Mouse (Mus musculus): ENCODE measurements around the gene Sftpd. TPM values are rescaled to one million over a fixed set of nuclear protein-coding genes. Genes with fewer than 3 reads are reported as not detected.

Sftpd gene
- not detected in 2 replicates for polyA plus RNA-seq (2016; fragmentation: Nextera tagmentation; extraction: Ambion mirVana)

GRCm38 (mm10) chr14:41185059-41185821 is at the start of gene Sftpd:
TSS of gene Sftpd (minus strand) at chr14:41185149.
- WGBS = 87% methylated on average over 4 of the region's 4 CpGs

DNA sequence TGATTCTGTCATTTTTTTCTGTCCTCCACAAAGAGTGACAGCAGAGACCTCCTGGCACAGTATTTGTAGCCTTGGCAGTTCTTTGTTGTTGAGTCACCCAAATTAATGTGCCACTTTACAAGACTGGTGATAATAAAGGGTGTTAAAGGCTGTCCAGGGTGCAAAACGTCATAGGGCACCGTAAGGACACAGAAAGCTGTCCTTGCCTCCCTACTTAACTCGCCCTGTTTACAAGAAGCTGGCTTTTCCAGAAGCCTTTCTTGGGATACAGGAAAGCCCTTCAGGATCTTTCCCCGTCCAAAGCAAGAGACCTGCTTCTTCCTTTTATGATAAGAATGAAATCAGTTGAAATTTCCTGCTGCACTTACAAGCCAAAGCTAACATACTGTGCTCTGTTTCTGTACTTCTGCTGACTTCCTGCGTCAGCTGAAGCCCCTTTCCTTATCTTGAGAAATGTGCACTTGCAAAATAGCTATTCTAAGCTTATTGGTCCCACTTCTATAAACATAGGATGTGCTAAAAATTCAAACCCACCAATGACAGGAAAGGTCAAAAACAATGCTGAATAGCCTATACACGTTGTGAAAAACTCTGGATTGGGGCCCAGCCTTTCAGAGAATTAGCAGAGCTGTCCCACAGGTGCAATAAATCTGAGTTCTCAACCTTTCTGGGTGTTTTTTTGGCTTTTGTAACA is 13.2 kb upstream of the Sftpd start:
- no peak for DNase-seq (ENCODE audit: low spot score)
- no peaks in the 10 kb centered on the region for H3K27me3 ChIP-seq (ENCODE audit: low read depth, poor library complexity, severe bottlenecking)
- no peaks in the 10 kb centered on the region for H3K4me1 ChIP-seq
- no peak overlapping the region for H3K4me3 ChIP-seq
- no peaks in the 10 kb centered on the region for H3K9me3 ChIP-seq (replicated peaks)
- H3K36me3 ChIP-seq = no peaks in the 10 kb centered on the region
- no peak overlapping the region for H3K27ac ChIP-seq
- WGBS = 68% methylated on average over 6 of the region's 6 CpGs

More at GRCm38 (mm10) chr14:41185059-41185821, at the start of gene Sftpd:
- Histone ChIP-seq H3K27me3 (ENCODE audit: low read depth, poor library complexity, severe bottlenecking) (no peaks in the 10 kb centered on the region), H3K4me3 (no peak within 1 kb of the TSS), H3K27ac (no peak within 1 kb of the TSS), H3K36me3 (no peaks in the 10 kb centered on the region), H3K4me1 (no peaks in the 10 kb centered on the region), H3K9me3 (replicated peaks) (no peaks in the 10 kb centered on the region)
- no peak for DNase-seq (ENCODE audit: low spot score)

DNA sequence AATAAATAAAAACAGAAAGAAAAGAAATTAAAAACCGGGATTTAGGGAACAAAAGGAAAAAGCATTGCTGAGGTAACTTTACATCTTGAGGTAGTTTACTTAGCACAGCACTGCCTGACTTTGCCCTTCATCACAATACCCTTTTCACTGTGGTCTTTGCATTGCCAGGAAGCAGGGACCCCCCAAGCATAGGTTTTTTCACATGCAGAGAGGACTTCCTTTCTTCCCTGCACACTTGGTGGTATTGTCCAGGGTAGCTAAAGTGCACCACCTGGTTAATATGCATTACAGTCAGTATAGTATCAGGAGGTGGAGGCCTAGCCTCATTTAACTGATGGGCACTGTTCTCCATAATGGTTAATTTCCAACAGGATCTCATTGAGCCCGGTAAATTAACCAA is 4.5 kb upstream of the Sftpd start:
- no peak for DNase-seq (ENCODE audit: low spot score)
- Histone ChIP-seq H3K9me3 (replicated peaks) (0 out of 2 replicates have a peak, but pooled peaks cover 3% of the 10 kb centered on the region), H3K36me3 (no peaks in the 10 kb centered on the region), H3K4me3 (no peak overlapping the region), H3K27ac (no peak overlapping the region), H3K27me3 (ENCODE audit: low read depth, poor library complexity, severe bottlenecking) (no peaks in the 10 kb centered on the region), H3K4me1 (no peaks in the 10 kb centered on the region)
- WGBS = 79% methylated on average over 2 of the region's 2 CpGs

DNA sequence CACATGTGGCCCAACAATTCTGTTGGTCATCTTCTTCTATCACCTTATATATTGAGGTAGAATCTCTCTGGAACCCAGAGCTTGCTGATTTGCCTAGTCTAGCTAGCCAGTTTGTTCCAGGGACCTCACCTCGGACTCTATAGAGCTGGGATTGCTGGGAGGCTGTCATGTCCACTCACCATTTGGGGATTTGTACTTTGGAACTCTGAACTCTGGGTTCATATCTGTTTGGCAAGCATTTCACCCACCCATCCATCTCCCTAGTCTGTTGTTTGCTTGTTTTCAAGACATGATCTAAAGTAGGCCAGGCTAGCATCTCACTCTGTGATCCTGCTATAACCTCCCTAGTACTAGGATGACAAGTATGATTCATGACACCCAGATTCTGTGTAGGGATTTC is 10.1 kb downstream of the Sftpd start:
- H3K9me3 ChIP-seq (replicated peaks) = no peaks in the 10 kb centered on the region
- no peak overlapping the region for H3K27ac ChIP-seq
- no peaks in the 10 kb centered on the region for H3K4me1 ChIP-seq
- WGBS = 87% methylated on average over 1 of the region's 1 CpGs
- no peaks in the 10 kb centered on the region for H3K27me3 ChIP-seq (ENCODE audit: low read depth, poor library complexity, severe bottlenecking)
- DNase-seq (ENCODE audit: low spot score) = no peak
- H3K36me3 ChIP-seq = no peaks in the 10 kb centered on the region
- H3K4me3 ChIP-seq = no peak overlapping the region

GRCm38 (mm10) chr14:41170514-41170913 is 14.4 kb downstream of the Sftpd start:
- Histone ChIP-seq H3K27me3 (ENCODE audit: low read depth, poor library complexity, severe bottlenecking) (no peaks in the 10 kb centered on the region), H3K9me3 (replicated peaks) (no peaks in the 10 kb centered on the region), H3K36me3 (no peaks in the 10 kb centered on the region), H3K4me1 (no peaks in the 10 kb centered on the region), H3K27ac (no peak overlapping the region), H3K4me3 (no peak overlapping the region)
- 89% methylated on average over 2 of the region's 2 CpGs for WGBS
- DNase-seq (ENCODE audit: low spot score) = no peak

DNA sequence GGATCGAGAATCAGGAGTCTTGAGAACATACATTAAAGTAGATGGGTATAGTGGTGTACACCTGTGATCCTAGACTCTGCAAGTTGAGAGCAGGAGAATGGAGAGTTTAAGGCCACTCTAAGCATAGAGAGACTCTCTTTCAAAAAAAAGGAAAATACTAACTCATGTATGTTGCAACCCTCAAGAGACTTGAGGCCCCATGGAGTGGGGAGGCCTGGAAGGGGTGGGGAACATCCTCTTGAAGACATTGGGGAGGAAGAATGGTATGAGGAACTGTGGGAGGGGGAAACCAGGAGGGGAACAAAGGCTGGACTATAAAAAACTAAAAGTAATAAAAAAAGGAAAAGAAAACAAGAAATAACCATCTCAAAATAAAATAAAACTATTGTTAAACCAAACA is 16.4 kb downstream of the Sftpd start:
- no peak overlapping the region for H3K27ac ChIP-seq
- no peak for DNase-seq (ENCODE audit: low spot score)
- no peaks in the 10 kb centered on the region for H3K4me1 ChIP-seq
- no peaks in the 10 kb centered on the region for H3K27me3 ChIP-seq (ENCODE audit: low read depth, poor library complexity, severe bottlenecking)
- H3K36me3 ChIP-seq = no peaks in the 10 kb centered on the region
- H3K9me3 ChIP-seq (replicated peaks) = no peaks in the 10 kb centered on the region
- no peak overlapping the region for H3K4me3 ChIP-seq
- 95% methylated on average over 1 of the region's 1 CpGs for WGBS

- 77% methylated on average over 5 of the region's 5 CpGs for WGBS
- Histone ChIP-seq H3K36me3 (no peaks in the 10 kb centered on the region), H3K27me3 (ENCODE audit: low read depth, poor library complexity, severe bottlenecking) (no peaks in the 10 kb centered on the region), H3K9me3 (replicated peaks) (no peaks in the 10 kb centered on the region), H3K27ac (no peak overlapping the region), H3K4me1 (no peaks in the 10 kb centered on the region), H3K4me3 (no peak overlapping the region)
- no peak for DNase-seq (ENCODE audit: low spot score)
These were observed 17.7 kb downstream of the Sftpd start for GRCm38 (mm10) chr14:41167278-41167677.

DNA sequence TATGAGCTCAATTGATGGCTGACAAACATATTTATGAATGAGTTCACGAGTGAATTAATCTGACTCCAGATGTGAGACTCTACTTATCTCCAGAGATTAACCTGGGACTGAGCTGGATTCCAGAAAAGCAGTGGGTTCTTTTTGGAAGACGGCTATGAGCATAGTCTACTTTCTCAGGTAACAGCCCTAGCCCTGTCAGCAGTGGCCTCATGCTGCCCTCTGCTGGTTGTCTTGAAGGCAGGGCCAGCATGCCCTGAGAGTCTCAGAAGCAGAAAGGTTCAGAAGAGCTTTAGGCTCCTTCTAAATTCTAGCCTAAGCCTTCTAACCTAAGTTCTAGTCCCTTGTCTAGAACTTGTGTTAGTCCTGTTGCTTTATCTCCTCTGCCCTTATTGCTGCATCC is 22.3 kb downstream of the Sftpd start:
- Histone ChIP-seq H3K4me3 (no peak overlapping the region), H3K27ac (no peak overlapping the region), H3K4me1 (no peaks in the 10 kb centered on the region), H3K36me3 (no peaks in the 10 kb centered on the region), H3K27me3 (ENCODE audit: low read depth, poor library complexity, severe bottlenecking) (no peaks in the 10 kb centered on the region), H3K9me3 (replicated peaks) (no peaks in the 10 kb centered on the region)
- DNase-seq (ENCODE audit: low spot score) = peak; percentile 48
- 27% methylated on average over 2 of the region's 2 CpGs for WGBS

DNA sequence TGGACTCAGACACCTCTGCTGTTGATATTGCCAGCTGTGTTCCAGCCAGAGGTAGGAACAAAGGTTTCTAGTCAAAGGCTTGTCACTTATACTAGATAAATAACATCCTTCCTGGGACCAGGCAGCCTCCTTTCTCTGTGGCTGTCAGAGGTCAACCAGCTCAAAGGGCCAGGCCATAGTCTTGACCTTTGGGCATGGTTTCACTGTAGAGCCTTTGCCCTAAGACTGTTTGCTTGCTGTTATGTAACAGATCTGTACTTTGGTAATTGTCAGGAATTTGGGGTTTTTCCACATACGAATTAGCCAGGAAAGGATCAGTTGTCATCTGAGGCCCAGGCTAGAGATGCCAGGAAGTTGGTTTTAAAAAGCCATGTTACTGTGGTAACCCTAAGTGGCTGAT is 24.2 kb downstream of the Sftpd start:
- Histone ChIP-seq H3K36me3 (no peaks in the 10 kb centered on the region), H3K27me3 (ENCODE audit: low read depth, poor library complexity, severe bottlenecking) (no peaks in the 10 kb centered on the region), H3K9me3 (replicated peaks) (no peaks in the 10 kb centered on the region), H3K4me3 (no peak overlapping the region), H3K4me1 (no peaks in the 10 kb centered on the region), H3K27ac (no peak overlapping the region)
- no peak for DNase-seq (ENCODE audit: low spot score)
- WGBS = 36% methylated on average over 1 of the region's 1 CpGs

DNA sequence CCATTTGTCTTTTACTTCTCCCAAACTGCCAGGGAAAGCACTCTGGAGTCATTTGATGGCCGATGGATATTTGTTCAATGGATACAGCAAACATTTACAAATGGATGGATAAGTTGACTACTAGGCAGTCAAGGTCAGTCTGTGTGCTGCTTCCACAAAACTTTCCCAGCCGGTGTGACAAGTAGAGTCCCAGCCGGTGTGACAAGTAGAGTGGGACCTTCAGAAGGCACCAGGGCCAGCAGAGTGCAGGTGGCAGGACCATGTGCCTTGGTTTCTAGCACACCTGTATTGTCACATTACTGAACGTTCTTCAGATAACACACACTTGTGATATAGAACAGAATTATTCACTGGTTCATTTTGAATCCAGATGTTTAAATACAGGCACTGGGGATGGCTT is 24.9 kb downstream of the Sftpd start:
- H3K4me3 ChIP-seq = no peak overlapping the region
- no peaks in the 10 kb centered on the region for H3K36me3 ChIP-seq
- H3K9me3 ChIP-seq (replicated peaks) = no peaks in the 10 kb centered on the region
- H3K27me3 ChIP-seq (ENCODE audit: low read depth, poor library complexity, severe bottlenecking) = no peaks in the 10 kb centered on the region
- no peak overlapping the region for H3K27ac ChIP-seq
- H3K4me1 ChIP-seq = no peaks in the 10 kb centered on the region
- WGBS = 92% methylated on average over 4 of the region's 4 CpGs
- DNase-seq (ENCODE audit: low spot score) = no peak

GRCm38 (mm10) chr14:41151220-41151898 is 33.6 kb downstream of the Sftpd start, which contains the start of gene Mbl1:
TSS of gene Mbl1 (plus strand) at chr14:41151458.
- no peak within 1 kb of the TSS for H3K4me3 ChIP-seq
- no peaks in the 10 kb centered on the region for H3K4me1 ChIP-seq
- H3K36me3 ChIP-seq = no peaks in the 10 kb centered on the region
- H3K27ac ChIP-seq = no peak within 1 kb of the TSS
- no peaks in the 10 kb centered on the region for H3K27me3 ChIP-seq (ENCODE audit: low read depth, poor library complexity, severe bottlenecking)
- H3K9me3 ChIP-seq (replicated peaks) = no peaks in the 10 kb centered on the region
- DNase-seq (ENCODE audit: low spot score) = no peak
- 85% methylated on average over 7 of the region's 7 CpGs for WGBS

DNA sequence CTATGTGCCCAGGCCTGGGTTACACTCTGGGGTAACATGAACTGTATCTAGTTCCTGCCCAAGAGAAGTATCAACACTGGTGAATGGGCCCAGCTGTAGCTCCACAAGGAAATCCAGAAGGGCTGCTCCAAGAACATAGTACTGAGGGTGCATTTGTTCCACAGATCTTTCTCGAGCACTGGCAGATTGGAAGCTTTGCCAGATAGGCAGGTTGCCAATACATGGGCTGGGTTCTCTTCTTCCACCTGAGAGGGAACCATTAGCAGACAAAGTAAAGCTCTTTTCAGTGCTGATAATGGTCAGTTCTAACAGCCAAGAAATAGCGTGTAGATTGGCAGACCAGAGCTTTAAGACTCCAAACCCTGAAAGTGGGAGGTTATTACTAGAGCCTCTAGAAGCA is 37.6 kb downstream of the Sftpd start:
- no peak for DNase-seq (ENCODE audit: low spot score)
- no peaks in the 10 kb centered on the region for H3K4me1 ChIP-seq
- H3K36me3 ChIP-seq = no peaks in the 10 kb centered on the region
- no peak overlapping the region for H3K4me3 ChIP-seq
- 92% methylated on average over 2 of the region's 2 CpGs for WGBS
- H3K27ac ChIP-seq = no peak overlapping the region
- H3K9me3 ChIP-seq (replicated peaks) = no peaks in the 10 kb centered on the region
- H3K27me3 ChIP-seq (ENCODE audit: low read depth, poor library complexity, severe bottlenecking) = no peaks in the 10 kb centered on the region

GRCm38 (mm10) chr14:41146922-41147321 is 38.0 kb downstream of the Sftpd start:
- H3K27me3 ChIP-seq (ENCODE audit: low read depth, poor library complexity, severe bottlenecking) = no peaks in the 10 kb centered on the region
- 90% methylated on average over 3 of the region's 3 CpGs for WGBS

More at GRCm38 (mm10) chr14:41146922-41147321, 38.0 kb downstream of the Sftpd start:
- Histone ChIP-seq H3K36me3 (no peaks in the 10 kb centered on the region), H3K4me1 (no peaks in the 10 kb centered on the region), H3K27ac (no peak overlapping the region), H3K4me3 (no peak overlapping the region), H3K9me3 (replicated peaks) (no peaks in the 10 kb centered on the region)
- DNase-seq (ENCODE audit: low spot score) = no peak

Measured in limb, embryonic 10.5 days (tissue).